Mouse (Mus musculus): ENCODE results near the gene Cdk9. TPM values are rescaled to one million over a fixed set of nuclear protein-coding genes. Genes with fewer than 3 reads are reported as not detected.
A peak's percentile ranks its signal among the peaks of the same experiment; 100 is the strongest.

Gene Cdk9
- total RNA-seq, 2 experiments from 2014 or later, result 73.2 to 87.4 TPM

- no peak for DNase-seq (ENCODE audit: low spot score in 2 of 2)
Measured at GRCm38 (mm10) chr2:32734933-32735332, 22.1 kb upstream of the Cdk9 start.

DNA sequence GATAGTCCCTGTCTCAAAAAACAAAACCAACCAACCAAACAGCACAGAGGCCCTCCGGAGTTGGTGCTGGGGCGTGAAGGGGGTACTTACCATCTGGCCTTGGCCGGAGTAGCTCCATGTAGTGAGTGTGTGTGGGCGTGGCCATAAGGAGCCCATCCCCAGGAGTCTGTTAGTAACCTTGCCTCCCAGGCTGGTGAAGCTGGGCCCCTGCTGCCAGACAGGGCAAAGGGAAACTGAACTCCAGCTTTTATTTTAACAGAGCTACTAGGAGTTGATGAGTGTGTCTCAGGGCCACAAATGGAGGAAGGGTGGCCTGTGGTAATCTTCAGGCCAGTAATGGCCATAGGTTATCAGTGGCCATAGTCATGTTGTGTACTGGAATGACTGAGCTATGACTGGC is 21.6 kb upstream of the Cdk9 start:
- DNase-seq (ENCODE audit: low spot score in 2 of 2), result no peak

- no peak for DNase-seq (ENCODE audit: low spot score in 2 of 2)
Measured at GRCm38 (mm10) chr2:32732695-32733094, 19.8 kb upstream of the Cdk9 start.

DNA sequence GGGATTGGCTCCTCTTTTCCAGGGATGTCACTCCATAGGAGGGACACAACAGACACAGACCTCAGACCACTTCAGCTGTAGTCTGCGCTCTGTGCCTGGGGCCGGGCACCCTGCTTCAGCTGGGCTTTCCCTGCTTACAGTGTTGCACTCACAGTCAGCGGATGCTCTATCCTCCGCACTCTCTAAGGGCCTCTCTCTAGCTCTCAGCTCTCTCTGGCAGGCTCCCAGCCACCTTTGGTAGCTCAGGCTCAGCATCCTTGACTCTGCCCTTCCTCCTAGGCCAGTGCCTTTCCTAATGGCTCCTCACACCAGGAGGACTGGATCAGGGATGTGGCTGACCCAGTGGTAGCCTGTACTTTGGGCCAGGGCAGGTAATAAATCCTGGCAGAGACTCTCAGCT is 19.0 kb upstream of the Cdk9 start:
- DNase-seq (ENCODE audit: low spot score in 2 of 2), result no peak

GRCm38 (mm10) chr2:32730854-32731253 is 18.0 kb upstream of the Cdk9 start:
- no peak for DNase-seq (ENCODE audit: low spot score in 2 of 2)

GRCm38 (mm10) chr2:32729547-32729946 is 16.7 kb upstream of the Cdk9 start:
- no peak for DNase-seq (ENCODE audit: low spot score in 2 of 2)

DNA sequence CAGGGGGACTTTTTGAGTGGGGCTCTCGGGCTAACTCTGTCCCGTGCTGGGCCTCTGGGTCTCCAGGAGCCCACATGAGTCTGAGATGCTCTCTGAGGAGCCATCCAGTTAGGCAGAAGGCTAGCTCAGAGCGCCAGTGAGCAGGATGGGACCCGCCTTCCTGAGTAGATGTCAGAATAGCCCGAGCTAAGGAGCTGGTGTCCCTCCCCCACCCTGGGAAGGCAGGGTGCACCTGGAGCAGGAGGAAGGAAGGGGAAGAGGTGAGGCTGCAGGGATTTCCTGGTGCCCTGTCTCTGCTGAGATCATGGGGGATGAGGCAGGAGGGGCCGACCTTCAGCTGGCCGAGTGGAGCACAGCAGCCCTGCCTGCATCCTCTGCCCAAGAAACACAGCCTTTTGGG is 15.6 kb upstream of the Cdk9 start:
- no peak for DNase-seq (ENCODE audit: low spot score in 2 of 2)

GRCm38 (mm10) chr2:32727435-32727834 is 14.6 kb upstream of the Cdk9 start:
- DNase-seq (ENCODE audit: low spot score in 2 of 2), result peak; percentile 79 to 83

DNA sequence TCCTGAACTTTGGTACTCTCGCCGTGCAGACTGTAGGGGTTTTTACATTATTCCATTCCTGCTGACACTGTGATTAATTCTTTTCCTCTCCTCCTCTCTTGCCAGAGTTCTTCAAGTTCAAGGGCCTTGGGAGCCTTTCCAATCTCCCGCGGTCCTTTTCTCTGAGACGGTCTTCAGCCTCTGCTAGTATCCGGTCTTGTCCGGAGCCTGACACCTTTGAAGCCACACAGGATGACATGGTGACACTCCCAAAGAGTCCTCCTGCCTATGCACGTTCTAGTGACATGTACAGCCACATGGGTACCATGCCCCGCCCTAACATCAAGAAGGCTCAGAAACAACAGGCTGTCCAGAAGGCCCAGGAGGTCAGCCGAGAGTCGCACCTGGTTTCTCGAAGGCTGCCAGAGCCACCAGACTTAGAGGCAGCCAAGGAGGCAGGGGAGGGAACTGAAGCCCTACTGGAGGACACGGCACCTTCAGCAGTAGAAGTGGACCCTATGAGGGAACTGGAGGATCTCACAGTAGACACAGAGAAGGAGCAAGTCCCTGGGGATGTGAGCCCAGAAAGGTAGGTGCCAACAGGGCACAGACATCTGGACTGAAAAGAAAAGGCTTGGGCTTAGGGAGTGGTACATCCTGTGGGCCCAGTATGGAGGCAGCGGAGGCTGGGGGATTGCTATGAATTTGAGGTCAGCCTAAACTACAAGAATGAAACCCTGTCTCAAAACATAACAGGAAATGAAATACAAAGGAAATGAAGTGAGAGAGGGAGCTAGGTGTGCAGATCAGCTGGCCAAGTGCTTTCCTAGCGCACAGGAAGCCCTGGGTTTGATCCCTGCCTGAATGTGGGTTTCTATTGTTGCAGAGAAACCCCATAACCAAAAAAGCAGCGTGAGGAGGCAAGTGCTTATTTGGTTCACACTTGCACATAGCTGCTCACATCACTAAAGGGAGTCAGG is 12.2 kb upstream of the Cdk9 start:
- no peak for DNase-seq (ENCODE audit: low spot score in 2 of 2)

- DNase-seq (ENCODE audit: low spot score in 2 of 2), result no peak
Measured at GRCm38 (mm10) chr2:32724149-32724548, 11.3 kb upstream of the Cdk9 start.

DNA sequence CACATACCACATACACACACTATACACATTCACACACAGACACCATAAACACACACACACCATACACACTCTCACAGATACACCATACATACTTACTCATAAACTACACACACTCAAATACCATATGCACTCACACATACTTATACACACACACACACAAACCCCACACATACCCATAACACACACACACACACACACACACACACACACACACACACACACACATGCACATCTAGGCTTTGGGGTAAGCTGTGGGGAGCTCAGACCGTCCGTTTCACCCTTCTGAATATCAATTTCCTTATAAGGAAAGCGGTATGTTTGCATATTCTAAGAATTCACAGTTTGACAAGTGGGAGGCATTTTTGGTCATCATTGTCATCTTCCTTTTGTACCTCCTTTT is 9.7 kb upstream of the Cdk9 start:
- no peak for DNase-seq (ENCODE audit: low spot score in 2 of 2)

DNA sequence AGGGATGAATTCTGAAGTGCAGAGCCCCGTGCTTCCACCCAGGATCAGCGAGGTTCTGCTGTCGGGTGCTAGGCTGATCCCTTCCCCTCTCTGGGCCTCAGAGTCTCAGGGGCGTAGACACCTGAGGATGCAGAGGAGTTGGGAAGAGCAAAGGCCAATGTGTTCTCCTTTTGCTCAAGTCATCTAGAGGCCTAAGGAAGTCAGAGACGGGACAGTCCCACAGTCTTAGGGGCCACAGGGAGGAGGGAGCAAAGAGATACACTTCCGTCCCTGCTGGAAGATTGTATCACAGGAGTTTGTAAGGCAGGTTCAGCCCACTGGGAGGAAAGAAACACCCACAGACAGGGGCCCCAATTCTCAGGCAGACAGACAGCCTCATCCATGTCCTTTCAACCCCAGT is 9.2 kb upstream of the Cdk9 start:
- DNase-seq (ENCODE audit: low spot score in 2 of 2), result no peak

GRCm38 (mm10) chr2:32720681-32721229 is 7.9 kb upstream of the Cdk9 start, which contains the start of gene Sh2d3c:
Gene Sh2d3c (plus strand): TSS chr2:32721055.
- DNase-seq (ENCODE audit: low spot score in 2 of 2), result no peak

GRCm38 (mm10) chr2:32720053-32720452 is 7.2 kb upstream of the Cdk9 start:
- DNase-seq (ENCODE audit: low spot score in 2 of 2), result no peak

- DNase-seq (ENCODE audit: low spot score in 2 of 2), result no peak
Measured at GRCm38 (mm10) chr2:32718761-32719160, 5.9 kb upstream of the Cdk9 start.

- no peak for DNase-seq (ENCODE audit: low spot score in 2 of 2)
Measured at GRCm38 (mm10) chr2:32714987-32715425, 2.1 kb upstream of the Cdk9 start.

- DNase-seq (ENCODE audit: low spot score in 2 of 2), result no peak
Measured at GRCm38 (mm10) chr2:32714117-32714986, 1.5 kb upstream of the Cdk9 start.

DNA sequence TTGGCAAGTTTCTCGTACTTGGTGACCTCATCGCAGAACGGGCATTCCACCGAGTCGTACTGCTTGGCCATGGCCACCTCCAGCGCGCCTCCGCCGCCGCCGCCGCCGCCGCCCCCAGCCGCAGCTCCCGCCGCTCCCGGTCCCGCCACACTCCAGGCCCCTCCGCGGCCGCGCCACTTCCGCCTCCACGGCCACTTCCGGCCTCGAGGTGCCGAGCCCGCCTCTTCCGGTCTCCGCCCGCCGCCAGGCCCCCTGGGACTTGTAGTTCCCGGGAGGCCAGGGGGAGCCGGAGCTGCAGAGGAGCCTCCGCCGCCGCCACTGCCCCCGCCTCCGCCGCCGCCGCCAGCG is 316 bp downstream of the Cdk9 start:
- DNase-seq (ENCODE audit: low spot score in 2 of 2), result peak; percentile 95 to 97

DNA sequence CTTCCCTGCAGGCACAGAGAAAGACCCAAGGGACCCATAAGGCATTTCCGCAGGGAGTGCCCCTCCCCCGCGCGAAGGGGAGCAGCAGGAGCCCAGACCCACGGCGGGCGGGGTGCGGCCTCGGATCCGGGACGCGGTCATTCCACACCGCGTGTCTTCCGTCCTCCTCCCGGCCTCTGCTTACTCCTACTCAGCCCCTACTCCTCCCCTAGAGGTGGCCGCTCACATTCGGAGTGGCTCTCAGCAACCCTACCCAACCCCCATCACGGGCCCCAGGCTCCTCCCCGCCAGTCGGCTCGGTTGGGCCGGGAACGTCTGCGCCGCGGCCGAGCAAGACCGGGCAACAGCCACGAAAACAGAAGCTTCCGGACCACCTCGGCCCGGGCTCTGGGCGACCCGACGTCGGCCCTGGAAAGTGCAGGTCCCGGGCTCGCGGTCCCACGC is 746 bp downstream of the Cdk9 start:
- DNase-seq (ENCODE audit: low spot score in 2 of 2), result peak; percentile 62 to 65

DNA sequence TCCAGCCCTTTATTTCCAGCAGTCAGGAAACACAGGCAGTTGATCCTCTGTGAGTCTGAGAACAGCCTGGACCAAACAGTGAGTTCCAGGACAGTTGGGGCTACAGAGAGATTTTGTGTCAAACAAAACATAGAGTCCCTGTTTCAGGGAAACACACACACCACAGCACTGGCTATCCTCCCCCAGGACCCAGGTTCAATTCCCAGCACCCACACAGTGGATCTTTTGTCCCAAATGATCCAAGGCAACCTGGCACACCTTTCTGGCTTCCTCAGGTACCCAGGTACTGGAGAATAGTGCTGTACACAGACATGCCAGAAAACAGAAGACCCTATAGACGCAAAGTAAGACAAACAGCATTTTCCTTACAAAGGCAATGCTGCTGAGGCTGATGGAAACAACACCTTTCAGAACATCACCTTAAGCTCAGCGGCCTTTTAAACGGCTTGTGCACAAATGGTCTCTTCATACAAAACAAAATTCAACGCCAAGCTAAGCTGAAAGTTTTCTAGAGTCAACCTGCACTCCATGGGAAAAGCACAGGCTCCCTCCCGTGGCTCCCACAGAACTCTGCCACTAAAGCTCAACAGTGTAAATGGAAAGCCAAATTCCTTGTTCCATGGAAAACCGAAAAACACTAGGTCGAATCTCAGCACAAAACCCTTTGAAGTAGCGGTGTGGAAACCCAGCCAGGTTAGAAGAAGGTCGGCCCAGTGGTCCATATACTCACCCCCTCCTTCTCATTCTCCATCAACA is 1.4 kb downstream of the Cdk9 start:
- DNase-seq (ENCODE audit: low spot score in 2 of 2), result no peak

GRCm38 (mm10) chr2:32710425-32710824 is 2.5 kb downstream of the Cdk9 start:
- DNase-seq (ENCODE audit: low spot score in 2 of 2), result no peak
